Mouse (Mus musculus) cerebellum, adult 8-10 months (tissue): Measurements from ENCODE around the gene Rab35.

Source experiments
- DNase-seq: peaks from one replicate; pipeline ENCODE4 v3.0.0; 2022

The Rab35 gene

DNA sequence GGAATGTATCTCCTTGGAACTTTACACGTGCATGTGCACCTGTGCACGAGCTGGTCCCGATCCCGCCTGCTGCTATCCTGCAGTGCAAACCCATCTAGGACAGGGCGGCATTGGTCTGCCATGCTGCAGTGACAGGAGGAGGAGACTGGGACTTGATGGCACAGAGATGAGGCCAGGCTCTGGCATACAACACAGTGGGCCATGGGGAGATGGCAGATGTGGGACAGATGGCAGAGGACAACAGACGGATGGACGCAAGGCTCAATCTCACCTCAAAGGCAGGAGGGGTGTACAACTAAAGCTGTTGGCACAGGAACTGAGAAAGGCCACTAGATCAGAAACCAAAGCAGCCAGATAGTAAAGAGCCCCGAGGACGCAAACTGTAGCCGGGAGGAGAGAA is 19.2 kb downstream of the Rab35 start:
- DNase-seq, result no peak

DNA sequence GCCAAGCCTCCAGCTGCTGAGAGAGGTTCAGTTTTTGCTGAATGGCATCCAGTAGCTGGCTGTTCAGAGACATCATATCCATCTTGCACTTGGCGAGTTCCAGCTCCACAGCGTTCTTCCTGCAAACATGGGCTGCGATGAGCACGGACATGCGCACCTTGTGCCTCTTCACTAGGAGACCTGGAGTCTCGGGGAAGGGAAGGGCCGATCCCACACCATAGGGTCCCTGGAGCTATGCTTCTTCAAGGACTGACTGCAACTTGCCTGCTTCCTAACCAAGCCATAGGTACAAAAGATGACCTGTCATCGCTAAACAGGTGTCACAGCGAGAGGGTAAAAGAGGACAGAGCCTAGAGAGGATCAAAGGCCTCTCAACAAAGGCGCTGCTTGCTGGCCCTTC is 20.1 kb downstream of the Rab35 start:
- DNase-seq, result no peak

DNA sequence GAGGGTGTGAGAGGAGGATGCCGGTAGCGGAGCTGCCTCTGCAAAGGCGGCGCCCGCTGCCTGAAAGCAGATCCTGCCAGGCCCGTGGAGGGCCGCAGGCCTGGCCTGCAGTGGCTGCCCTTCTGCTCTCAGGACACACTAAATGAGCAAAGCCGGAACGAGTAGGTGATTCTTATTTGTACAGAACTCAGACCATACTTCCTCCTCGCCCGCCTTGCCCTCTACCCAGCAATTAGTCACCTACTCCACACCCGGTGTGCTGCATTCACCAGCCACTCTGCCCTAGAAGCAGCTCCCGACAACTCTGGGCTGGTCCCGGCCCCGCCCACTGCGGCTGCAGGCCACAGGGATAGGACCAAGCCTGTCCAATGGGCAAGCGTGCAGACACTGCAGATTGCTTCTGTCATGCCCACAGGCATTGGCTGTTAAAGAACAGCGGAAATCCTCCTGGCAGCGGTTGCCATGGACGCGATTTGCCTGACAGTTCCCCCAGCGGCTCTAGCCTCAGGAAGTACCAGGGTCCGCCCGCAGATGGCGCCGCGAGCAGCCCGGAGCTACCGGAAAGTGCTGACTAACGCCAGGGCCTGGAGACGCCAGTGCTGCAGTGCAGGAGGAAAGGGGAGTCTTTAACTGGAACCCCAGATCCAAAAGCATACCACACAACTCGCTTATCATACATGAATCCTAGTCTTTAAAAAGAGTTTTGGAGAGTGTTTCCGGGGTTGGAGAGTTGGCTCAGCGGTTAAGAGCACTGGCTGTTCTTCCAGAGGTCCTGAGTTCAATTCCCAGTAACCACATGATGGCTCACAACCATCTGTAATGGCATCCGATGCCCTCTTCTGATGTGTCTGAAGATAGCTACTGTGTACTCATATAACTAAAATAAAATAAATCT is 21.2 kb downstream of the Rab35 start:
- peak; percentile 100 for DNase-seq

DNA sequence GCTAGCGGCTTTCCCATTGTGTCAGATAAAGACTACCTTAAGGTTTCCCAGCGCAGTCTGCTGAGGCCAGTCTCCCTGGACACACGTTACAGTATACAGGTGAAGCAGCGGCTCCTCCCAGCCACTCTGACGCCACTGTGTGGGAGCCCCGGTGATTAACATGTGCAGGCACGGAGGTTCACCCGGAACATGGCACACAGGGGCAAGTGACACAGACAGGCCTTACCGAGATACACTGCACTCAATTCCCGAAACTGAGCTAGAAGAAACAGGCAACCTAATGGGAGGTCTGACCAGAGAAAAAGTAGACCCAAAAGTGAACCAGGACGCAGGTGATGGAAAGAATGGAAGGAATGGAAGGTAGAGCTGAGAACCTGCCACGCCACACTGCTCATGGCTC is 22.1 kb downstream of the Rab35 start:
- no peak for DNase-seq

DNA sequence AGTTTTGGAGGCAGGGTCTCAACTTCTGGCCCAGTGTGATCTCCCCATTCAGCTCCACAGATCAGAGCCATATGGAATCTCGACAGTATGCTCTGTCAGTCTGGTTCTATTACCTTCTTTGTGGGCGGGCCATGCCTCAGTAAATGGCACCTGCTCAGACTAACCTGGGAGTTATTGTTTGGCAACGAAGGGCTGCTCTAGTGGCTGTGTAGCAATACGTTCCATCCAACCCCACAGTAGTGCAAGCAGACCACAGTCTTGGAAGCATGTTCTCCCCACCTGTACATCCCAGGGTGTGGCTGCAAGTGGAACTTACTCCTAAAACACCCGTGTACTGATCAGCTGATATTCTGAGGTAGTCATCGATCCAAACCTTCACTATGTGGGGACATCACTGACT is 25.0 kb downstream of the Rab35 start:
- no peak for DNase-seq

DNA sequence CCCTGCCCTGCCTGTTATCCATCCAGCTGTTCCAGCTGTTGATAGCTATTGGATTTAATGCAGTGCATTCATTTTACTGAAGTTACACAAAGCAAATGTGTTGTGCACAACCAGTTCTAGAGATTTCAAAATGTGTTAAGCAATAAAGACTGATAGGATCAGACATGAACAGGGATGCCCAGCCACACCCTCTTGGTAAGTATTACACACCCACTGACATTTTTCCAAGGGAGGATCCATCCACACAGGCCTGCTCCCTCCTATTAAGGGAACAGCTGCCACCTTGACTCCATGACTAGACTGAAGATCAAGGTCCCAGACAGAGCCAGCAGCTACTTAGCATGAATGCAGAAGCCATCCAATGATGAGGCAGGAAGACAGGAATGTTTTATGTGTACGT is 25.5 kb downstream of the Rab35 start:
- no peak for DNase-seq

DNA sequence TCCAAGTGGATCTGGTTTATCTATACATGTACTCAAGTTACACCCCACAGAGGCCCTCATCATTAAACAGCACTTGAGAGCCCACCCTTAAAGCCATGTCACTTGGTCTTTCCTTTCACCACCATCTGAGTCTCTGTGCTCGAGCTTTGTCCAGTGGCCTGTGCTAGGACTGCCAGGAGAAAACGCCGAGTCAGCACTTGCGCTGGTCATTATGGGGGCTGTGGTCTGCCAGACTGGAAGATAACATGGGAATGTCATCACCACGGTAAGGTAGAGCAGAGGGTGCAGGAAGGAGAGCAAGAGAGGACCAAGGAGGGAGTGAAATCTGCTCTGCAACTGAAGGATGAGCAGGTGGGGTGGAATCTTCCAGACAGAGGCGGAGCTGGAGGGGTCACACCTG is 26.6 kb downstream of the Rab35 start:
- DNase-seq, result no peak

DNA sequence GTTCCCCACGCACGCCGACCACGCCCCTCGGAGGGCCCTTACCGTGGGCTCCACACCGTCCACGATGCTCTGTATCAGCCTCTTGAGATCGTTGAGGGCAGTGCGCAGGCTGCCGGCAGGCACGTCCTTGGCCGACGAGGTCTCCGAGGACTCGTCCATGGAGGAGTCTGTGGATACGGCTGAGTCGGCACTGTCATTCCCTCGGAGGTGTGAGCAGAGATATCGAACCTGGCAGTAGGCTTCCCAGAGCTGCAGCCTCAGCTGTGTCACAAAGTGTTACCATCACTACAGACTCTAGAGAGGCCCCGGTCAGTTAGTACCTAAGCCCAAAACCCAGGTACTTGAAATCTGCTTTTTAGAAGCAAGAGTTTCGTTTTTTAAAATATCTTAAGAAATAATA is 30.9 kb downstream of the Rab35 start:
- no peak for DNase-seq

DNA sequence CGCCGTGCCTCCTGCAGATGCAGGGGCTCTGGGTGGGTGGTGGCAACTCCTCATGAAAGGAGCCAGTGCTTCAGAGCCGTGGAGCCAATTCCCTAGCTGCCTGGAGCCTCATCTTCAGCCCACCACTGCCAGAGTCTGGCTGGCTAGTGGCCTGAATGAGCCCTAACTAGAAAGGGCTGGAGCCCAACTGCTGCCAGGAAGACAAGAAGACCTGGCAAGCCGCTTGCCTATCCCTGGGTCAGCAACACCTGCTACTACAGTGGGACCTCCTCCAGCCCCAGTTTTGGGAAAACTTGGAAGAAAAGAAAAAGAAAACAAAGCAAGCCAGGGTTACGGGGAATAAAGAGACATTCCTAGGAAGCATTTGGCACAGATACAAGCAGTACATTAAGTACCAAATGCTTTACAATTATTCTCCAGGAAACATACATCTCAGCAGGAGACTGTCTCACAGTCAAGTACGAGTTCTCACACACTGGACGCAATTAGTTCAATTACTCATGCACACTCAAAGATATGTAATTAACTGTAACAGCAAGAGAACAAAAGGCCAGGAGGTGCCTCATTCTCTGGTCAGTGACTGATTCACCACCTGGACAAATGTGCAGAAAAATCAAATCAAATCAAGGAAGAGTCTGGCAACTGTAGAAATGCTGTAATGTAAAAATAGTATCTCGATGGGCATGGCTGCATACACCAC is 34.8 kb downstream of the Rab35 start:
- DNase-seq, result peak; percentile 68

DNA sequence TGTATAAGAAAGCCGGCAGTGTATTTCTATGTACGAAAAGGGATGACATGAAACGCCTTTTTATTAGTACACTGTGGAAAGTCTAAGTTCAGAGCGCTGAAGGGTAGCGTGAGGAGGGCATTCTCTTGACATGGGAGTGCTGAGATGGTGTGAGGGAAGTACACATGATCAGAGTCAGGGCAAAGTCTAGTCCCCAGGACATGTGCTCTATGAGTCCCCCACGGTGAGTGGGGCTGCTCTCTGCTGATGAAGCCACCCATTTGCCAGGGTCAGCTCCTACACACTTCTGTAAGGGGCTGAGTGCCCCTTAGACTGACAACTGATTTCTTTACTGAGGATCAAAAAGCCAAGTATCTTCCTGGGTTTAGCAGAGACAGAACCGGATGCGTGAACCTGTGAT is 35.5 kb downstream of the Rab35 start:
- no peak for DNase-seq

DNA sequence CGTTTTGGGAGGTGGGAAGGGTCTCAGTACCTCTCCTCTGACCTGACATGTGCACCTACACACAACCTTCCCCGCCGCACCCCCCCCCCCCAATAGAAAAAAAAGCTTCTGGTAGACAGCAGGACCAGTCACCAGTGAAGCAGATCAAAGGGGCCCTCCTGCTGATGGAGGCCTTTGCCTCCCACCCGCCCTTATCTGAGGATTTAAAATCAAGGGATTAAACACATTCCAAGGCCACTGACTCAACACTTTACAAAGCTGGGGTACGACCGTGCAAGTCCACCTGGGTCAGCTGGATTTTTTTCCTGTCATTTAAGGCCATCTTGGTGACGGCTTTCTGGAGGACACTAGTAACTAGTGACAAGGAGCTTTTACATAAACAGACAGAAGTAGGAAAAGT is 36.2 kb downstream of the Rab35 start:
- no peak for DNase-seq

DNA sequence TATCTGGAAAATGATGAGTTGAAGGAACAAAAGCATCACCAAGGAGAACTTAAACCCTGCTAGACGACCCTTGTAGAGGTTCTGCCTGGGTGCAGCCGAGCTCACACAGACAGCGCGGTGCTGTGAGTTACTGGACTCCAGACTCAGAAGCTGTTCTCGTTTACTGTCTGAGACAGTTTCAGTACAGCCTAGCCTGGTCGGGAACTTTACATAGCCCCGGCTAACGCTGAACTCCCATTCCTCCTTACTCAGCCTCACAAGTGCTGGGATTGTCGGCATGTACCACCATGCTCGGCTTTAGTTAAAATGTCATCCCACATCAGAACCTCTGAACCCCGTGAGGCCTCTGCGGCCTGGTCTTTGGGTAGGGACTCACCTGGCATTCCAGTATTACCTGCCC is 37.3 kb downstream of the Rab35 start:
- no peak for DNase-seq

DNA sequence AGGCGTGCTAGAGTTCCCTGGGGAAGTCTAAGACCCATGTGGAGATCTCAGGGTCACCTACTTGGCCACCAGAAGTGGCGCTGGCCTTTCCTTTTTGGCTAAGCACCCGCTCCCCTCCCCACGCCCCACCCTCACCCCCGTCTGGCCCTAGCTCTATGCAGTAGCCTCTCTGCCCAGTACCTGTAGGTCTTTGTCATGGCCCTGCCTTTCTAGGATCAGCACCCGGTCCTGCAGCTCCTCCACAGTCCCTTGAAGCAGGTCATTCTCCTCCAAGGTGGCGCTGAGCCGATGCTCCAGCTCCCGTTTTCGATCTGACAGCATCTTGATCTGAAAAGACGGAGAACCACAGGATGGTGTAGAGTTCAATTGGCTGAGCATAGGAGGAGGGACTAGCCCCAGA is 38.3 kb downstream of the Rab35 start:
- no peak for DNase-seq

DNA sequence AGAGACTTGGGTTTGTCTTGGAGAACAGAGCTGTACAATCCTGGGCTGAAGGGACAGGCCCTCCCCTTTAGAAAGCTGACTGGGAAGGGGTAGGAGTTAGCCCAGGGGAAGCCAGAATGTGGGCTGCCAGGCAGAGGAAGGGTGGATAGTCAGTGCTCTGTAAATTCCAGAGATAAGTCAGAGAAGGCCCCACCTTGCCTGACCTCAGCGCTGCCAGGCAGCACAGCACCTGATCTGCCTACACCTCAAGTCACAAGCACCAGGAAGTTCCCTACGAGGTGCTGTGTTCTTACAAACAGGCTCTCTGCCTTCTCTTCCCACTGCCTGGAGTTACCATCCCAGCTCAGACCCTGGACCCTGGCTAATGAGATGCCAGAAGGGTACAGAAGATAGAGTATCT is 38.7 kb downstream of the Rab35 start:
- DNase-seq, result no peak

DNA sequence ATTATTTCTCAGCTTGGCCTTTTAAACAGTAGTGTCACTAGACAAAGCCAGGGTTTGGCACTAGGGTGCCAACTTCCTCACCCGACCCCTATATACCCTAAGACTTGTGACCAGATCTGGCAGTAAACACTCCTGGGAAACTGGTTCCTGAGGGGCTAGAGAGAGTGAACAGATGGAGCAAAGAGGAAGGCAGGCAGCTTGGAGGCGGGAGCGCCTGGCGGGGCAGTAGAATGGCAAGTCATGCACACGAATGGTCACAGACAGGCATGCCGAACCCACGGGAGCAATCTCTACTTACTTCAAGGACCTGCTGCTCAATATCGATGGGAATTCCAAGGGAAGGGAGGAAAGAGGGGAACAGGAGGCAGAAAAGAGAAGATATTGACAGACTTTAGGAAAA is 40.1 kb downstream of the Rab35 start:
- DNase-seq, result no peak

DNA sequence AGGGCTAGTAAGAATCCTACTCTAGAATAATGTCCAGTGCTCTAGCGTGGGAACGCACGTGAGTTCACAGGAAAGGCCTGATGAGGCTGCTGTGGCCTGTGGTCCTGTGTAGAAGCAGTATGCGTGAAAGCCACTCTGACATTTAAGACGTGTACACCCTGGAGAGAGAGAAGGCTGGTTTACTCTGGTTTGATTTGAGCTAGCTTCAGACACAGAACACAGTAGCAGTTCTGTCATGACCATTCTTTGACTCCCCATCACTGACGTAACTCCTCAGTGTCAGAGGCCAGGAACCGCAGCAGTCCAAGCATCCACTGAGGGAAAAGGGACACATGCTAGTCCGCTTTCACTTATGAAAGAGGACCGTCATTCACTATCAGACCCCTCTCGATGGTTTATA is 53.4 kb downstream of the Rab35 start:
- no peak for DNase-seq

DNA sequence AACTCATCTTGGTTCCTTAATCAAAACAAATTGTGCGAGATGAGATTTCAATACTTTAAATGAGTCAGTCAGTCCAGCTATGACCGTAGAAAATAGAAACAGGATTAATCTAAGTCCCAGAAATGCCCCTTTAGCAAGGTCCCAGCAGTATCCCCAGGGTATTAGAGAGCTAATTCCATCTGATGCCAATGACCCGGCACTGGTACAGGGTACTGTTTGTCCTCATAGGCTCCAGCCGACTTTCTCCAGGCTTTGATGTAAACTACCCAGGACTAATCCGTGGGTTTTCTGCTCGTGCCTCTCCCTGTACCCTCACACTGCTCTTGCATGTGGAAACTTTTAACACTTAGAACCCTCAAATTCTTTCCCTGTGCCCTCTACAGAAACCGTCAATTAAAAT is 55.0 kb downstream of the Rab35 start:
- DNase-seq, result no peak

DNA sequence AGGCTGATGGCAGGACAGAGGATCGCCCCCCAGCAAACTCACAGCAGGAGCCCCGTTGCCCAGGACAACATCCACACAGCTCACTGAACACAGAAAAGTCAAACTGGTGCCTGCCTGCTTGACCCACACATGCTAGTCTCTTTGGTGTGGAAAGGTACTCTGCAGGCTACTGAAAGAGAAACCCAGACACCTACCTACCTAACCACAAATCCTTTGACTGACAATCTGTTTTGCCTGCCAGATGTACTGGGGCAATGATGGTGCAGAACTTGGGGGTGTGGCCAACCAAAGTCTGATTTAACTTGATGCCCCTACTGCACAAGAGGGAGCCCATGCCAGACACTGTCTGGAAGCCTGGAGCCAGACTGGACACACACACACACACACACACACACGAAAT is 61.6 kb downstream of the Rab35 start:
- DNase-seq, result no peak

DNA sequence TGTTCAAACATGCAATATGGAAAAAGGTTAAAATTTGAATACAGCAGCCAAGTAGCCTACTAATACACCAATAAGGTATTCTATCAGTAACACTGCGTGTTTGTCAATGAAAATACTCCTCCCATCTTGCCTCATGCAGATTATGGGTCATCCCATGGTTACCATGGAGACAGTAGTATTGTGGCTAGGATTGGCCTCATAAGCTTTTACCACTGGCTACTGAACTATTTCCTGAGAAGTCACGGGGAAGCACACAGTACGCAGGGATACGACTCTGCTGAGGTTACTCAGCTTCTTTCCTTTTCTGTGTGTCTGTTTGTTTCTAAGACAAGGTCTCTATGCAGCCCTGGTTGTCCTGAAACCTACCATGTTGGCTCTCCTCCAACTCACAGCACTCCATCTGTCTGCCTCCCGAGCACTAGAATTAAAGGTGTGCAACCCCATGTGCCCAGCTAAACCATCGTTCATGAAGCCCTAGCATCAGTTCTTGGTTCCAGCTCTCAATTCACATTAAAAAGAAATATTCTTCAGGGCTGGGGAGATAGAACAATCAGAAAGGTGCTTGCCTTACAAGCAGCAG is 63.6 kb downstream of the Rab35 start:
- peak; percentile 79 for DNase-seq

DNA sequence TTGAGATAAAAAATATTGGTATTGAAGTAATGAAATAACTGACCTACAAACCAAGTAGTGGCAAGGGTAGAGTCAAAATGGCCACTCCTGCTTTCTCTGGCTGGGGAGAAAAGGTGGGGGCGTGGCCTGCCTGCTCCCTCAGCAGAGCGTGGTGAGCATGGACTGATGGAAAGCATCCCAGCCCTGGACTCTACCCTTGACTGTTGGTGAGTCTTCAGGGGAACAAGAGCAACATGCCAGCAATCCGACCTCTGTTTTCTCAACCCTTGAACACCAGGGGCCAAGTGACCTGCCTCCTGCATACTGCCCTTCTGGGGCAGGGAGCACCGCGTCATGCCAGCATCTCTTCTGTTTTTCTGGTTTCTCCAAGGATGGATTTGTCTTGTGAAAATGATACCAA is 65.1 kb downstream of the Rab35 start:
- DNase-seq, result no peak
